In the genomic region with DNA sequence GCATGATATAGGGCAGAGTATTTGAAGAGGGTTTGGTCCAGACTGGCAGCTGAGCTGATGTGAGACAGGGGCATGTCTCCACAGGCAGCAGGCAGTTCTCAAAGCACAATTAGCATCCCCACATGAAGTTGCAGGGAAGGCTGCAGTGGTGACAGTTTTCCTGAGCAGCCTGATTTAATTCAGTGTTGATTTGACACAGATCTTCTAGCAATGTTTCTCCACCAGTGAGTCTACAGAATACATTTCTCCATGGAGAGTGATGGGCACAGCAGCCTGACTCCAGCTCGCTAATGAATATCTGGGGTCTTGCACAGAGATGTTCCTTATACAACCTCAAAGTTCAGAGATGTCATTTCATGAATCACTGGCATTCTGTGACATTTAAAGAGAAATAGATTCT, we compare ENCODE assay signal across 11 mouse cellular contexts.
"Had no signal": no experiment of that assay in that cellular context is flagged by ENCODE, and none has a peak within 500 bp of the region (broad histone marks: within the 10 kb centered on the region; RNA-seq: fewer than 3 reads in every experiment).

No protein-coding gene starts in this region.

- ATAC-seq: lung, postnatal 0 days had no signal

- H3K4me2 ChIP-seq: liver, embryonic 11.5 days; liver, embryonic 15.5 days; neural tube, embryonic 13.5 days had no signal

- H3K27me3 ChIP-seq: liver, embryonic 15.5 days; neural tube, embryonic 13.5 days had no signal

- H3K4me1 ChIP-seq: neural tube, embryonic 13.5 days had no signal

- H3K36me3 ChIP-seq: liver, embryonic 15.5 days had no signal

- H3K9ac ChIP-seq: liver, embryonic 15.5 days; neural tube, embryonic 13.5 days had no signal

- DNase-seq: kidney, postnatal 25 days; lung, adult 2 months; lung, postnatal 36 days; thymus, postnatal 14 days had no signal

- H3K9me3 ChIP-seq: limb, embryonic 10.5 days; liver, embryonic 15.5 days; neural tube, embryonic 13.5 days had no signal

- H3K27ac ChIP-seq: left cerebral cortex, adult 2 months; limb, embryonic 10.5 days; liver, embryonic 15.5 days; neural tube, embryonic 13.5 days; stomach, postnatal 0 days had no signal

- H3K4me3 ChIP-seq: left cerebral cortex, adult 2 months; limb, embryonic 10.5 days; liver, embryonic 15.5 days; neural tube, embryonic 13.5 days had no signal
